Mouse (Mus musculus): ENCODE results near the gene Hectd2. TPM values are rescaled to one million over a fixed set of nuclear protein-coding genes. Genes with fewer than 3 reads are reported as not detected.
A peak's percentile ranks its signal among the peaks of the same experiment; 100 is the strongest.

Hectd2 gene
- polyA plus RNA-seq, 1 experiment from 2014 or later, result 1.9 TPM

DNA sequence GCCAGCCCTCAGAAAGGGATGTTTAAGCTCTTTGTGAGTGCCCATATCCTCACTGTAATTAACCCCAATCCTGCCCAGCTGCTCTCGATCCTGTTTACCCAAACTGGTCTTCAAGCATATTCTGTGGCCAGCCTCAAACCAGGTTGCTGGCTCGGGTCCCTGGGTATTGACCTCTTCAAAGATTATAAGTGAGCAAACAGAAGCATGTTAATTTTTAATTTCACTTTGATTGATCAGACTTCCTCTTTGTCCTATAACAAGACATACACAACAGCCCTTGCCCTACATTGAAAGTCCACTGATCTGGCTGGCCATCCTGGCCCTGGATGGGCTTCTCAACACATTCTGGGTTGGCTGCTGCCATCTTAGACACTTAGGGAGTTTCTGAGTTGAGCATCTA is 109.5 kb downstream of the Hectd2 start:
- 83% methylated on average over 2 of the region's 2 CpGs for WGBS
- no peak for ATAC-seq (ENCODE audit: low FRiP score, low TSS enrichment)

GRCm38 (mm10) chr19:36664417-36664816 is 110.0 kb downstream of the Hectd2 start:
- no peak overlapping the region for H3K9ac ChIP-seq (replicated peaks; ENCODE audit: low read length)
- no peaks in the 10 kb centered on the region for H3K9me3 ChIP-seq (ENCODE audit: low read length)
- H3K4me2 ChIP-seq (replicated peaks; ENCODE audit: low read depth, low read length), result no peak overlapping the region
- H3K36me3 ChIP-seq (ENCODE audit: insufficient read depth, low read length), result no peaks in the 10 kb centered on the region
- no peak overlapping the region for H3K27ac ChIP-seq (ENCODE audit: low read length)
- WGBS, result 86% methylated on average over 6 of the region's 6 CpGs
- no peak for ATAC-seq (ENCODE audit: low FRiP score, low TSS enrichment)
- peaks cover 14% of the 10 kb centered on the region; the same call in 1 of the 2 replicates for H3K4me1 ChIP-seq (ENCODE audit: insufficient read depth, low read length)
- H3K4me3 ChIP-seq (ENCODE audit: low read length), result no peak overlapping the region
- H3K27me3 ChIP-seq (ENCODE audit: insufficient read depth, low read length), result no peaks in the 10 kb centered on the region

More for the DNA sequence above, 109.5 kb downstream of the Hectd2 start:
- no peak overlapping the region for H3K27ac ChIP-seq (ENCODE audit: low read length)
- no peak overlapping the region for H3K9ac ChIP-seq (replicated peaks; ENCODE audit: low read length)
- no peak overlapping the region for H3K4me2 ChIP-seq (replicated peaks; ENCODE audit: low read depth, low read length)
- H3K27me3 ChIP-seq (ENCODE audit: insufficient read depth, low read length), result no peaks in the 10 kb centered on the region
- H3K36me3 ChIP-seq (ENCODE audit: insufficient read depth, low read length), result no peaks in the 10 kb centered on the region
- H3K9me3 ChIP-seq (ENCODE audit: low read length), result no peaks in the 10 kb centered on the region
- H3K4me3 ChIP-seq (ENCODE audit: low read length), result no peak overlapping the region
- peaks cover 9% of the 10 kb centered on the region; the same call in 1 of the 2 replicates for H3K4me1 ChIP-seq (ENCODE audit: insufficient read depth, low read length)

- no peaks in the 10 kb centered on the region for H3K36me3 ChIP-seq (ENCODE audit: insufficient read depth, low read length)
- WGBS, result 81% methylated on average over 7 of the region's 7 CpGs
- H3K27ac ChIP-seq (ENCODE audit: low read length), result no peak overlapping the region
- peaks cover 22% of the 10 kb centered on the region; the same call in 1 of the 2 replicates for H3K4me1 ChIP-seq (ENCODE audit: insufficient read depth, low read length)
- no peaks in the 10 kb centered on the region for H3K9me3 ChIP-seq (ENCODE audit: low read length)
- ATAC-seq (ENCODE audit: low FRiP score, low TSS enrichment), result no peak
- H3K4me3 ChIP-seq (ENCODE audit: low read length), result no peak overlapping the region
- no peaks in the 10 kb centered on the region for H3K27me3 ChIP-seq (ENCODE audit: insufficient read depth, low read length)
- H3K9ac ChIP-seq (replicated peaks; ENCODE audit: low read length), result no peak overlapping the region
- H3K4me2 ChIP-seq (replicated peaks; ENCODE audit: low read depth, low read length), result no peak overlapping the region
Measured at GRCm38 (mm10) chr19:36665206-36665605, 110.8 kb downstream of the Hectd2 start.

GRCm38 (mm10) chr19:36665641-36666040 is 111.2 kb downstream of the Hectd2 start:
- 34% methylated on average over 5 of the region's 5 CpGs for WGBS
- no peak for ATAC-seq (ENCODE audit: low FRiP score, low TSS enrichment)
- no peak overlapping the region for H3K27ac ChIP-seq (ENCODE audit: low read length)
- H3K4me2 ChIP-seq (replicated peaks; ENCODE audit: low read depth, low read length), result no peak overlapping the region
- no peaks in the 10 kb centered on the region for H3K36me3 ChIP-seq (ENCODE audit: insufficient read depth, low read length)
- peaks cover 25% of the 10 kb centered on the region for H3K4me1 ChIP-seq (ENCODE audit: insufficient read depth, low read length)
- H3K9me3 ChIP-seq (ENCODE audit: low read length), result no peaks in the 10 kb centered on the region
- H3K9ac ChIP-seq (replicated peaks; ENCODE audit: low read length), result no peak overlapping the region
- H3K27me3 ChIP-seq (ENCODE audit: insufficient read depth, low read length), result no peaks in the 10 kb centered on the region
- H3K4me3 ChIP-seq (ENCODE audit: low read length), result no peak overlapping the region

GRCm38 (mm10) chr19:36666471-36666870 is 112.0 kb downstream of the Hectd2 start:
- Histone ChIP-seq H3K4me2 (replicated peaks; ENCODE audit: low read depth, low read length) (no peak overlapping the region), H3K9ac (replicated peaks; ENCODE audit: low read length) (no peak overlapping the region), H3K4me3 (ENCODE audit: low read length) (no peak overlapping the region), H3K9me3 (ENCODE audit: low read length) (no peaks in the 10 kb centered on the region), H3K27ac (ENCODE audit: low read length) (no peak overlapping the region), H3K27me3 (ENCODE audit: insufficient read depth, low read length) (no peaks in the 10 kb centered on the region), H3K36me3 (ENCODE audit: insufficient read depth, low read length) (no peaks in the 10 kb centered on the region), H3K4me1 (ENCODE audit: insufficient read depth, low read length) (peaks cover 30% of the 10 kb centered on the region)
- 94% methylated on average over 5 of the region's 5 CpGs for WGBS
- ATAC-seq (ENCODE audit: low FRiP score, low TSS enrichment), result no peak

DNA sequence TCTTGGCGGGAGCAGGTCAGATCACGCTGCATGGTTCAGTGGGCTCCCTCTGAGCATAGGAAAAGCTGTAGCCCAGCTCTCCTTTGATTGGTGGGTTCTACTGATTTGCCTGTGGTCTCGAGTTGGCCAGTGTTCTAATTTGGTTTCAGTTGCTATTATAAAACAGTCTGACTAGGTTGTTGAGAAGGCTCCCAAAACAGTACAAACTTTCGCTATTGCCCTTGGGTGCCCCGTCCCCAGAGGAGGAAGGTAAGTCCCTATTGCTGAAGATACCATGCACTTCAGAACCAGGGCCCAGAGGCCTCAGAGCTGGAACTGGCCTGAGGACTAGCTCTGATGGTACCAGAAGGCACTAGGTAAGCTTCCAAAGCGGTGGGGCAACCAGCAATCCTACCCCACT is 112.9 kb downstream of the Hectd2 start:
- Histone ChIP-seq H3K36me3 (ENCODE audit: insufficient read depth, low read length) (no peaks in the 10 kb centered on the region), H3K27ac (ENCODE audit: low read length) (no peak overlapping the region), H3K9ac (replicated peaks; ENCODE audit: low read length) (no peak overlapping the region), H3K4me3 (ENCODE audit: low read length) (no peak overlapping the region), H3K4me1 (ENCODE audit: insufficient read depth, low read length) (peaks cover 37% of the 10 kb centered on the region), H3K9me3 (ENCODE audit: low read length) (no peaks in the 10 kb centered on the region), H3K4me2 (replicated peaks; ENCODE audit: low read depth, low read length) (no peak overlapping the region), H3K27me3 (ENCODE audit: insufficient read depth, low read length) (no peaks in the 10 kb centered on the region)
- ATAC-seq (ENCODE audit: low FRiP score, low TSS enrichment), result no peak
- 85% methylated on average over 6 of the region's 6 CpGs for WGBS

DNA sequence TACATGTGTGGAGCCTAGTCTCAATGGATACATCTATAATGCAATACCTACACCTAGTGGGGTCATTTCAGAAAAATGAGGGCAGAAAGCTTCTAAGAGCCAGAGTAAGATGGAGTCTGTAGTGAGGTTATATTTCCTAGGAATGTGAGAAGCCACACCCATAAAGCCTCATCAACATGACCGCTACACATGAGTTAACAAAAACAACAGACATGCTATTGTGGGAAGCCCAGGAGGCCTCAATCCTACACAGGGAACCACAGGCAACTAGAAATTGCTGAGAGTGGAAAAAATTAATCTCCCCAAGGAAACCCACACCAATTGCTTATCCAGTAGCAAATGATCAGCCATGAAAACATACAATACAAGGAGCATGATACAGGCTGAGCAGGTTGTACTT is 113.7 kb downstream of the Hectd2 start:
- Histone ChIP-seq H3K9ac (replicated peaks; ENCODE audit: low read length) (no peak overlapping the region), H3K27ac (ENCODE audit: low read length) (no peak overlapping the region), H3K4me2 (replicated peaks; ENCODE audit: low read depth, low read length) (no peak overlapping the region), H3K36me3 (ENCODE audit: insufficient read depth, low read length) (no peaks in the 10 kb centered on the region), H3K9me3 (ENCODE audit: low read length) (no peaks in the 10 kb centered on the region), H3K4me1 (ENCODE audit: insufficient read depth, low read length) (peaks cover 37% of the 10 kb centered on the region), H3K4me3 (ENCODE audit: low read length) (no peak overlapping the region), H3K27me3 (ENCODE audit: insufficient read depth, low read length) (no peaks in the 10 kb centered on the region)
- peak; percentile 86 for ATAC-seq (ENCODE audit: low FRiP score, low TSS enrichment)
- WGBS, result 46% methylated on average over 1 of the region's 1 CpGs

DNA sequence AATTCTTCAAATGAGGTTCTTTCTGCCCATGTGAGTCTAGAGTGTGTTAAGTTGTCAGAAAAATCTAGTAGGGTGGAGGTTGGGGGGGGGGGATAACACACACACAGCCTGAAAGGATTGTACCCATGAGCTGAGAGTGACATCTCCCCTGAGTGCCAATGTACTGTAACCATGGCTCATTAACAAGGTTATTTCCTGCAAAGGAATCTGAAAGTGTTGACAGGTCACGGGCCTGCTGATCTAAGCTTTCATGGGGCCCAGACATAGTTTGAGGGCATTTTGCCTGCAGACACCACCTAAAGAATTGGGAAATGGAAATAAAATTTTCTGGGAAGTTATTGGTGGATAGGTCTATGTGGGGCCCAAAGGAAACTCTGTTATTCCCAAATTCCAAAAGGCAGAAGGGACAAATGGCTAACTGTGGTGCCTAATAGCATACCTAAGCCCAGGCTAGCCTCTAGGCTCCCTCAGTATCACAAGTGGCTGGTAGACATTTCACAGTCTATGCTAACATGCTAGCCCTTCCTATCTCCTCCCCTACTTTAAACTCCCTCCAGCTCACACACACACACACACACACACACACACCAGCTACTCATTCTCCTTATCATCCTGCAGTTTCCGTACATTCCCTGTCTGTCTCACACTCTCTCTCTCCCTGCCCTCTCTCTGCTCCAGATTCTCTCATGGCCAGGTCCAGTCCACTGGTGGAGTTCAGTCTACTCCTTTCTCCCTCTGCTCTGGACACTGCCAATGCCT is 114.6 kb downstream of the Hectd2 start:
- 55% methylated on average over 2 of the region's 2 CpGs for WGBS

DNA sequence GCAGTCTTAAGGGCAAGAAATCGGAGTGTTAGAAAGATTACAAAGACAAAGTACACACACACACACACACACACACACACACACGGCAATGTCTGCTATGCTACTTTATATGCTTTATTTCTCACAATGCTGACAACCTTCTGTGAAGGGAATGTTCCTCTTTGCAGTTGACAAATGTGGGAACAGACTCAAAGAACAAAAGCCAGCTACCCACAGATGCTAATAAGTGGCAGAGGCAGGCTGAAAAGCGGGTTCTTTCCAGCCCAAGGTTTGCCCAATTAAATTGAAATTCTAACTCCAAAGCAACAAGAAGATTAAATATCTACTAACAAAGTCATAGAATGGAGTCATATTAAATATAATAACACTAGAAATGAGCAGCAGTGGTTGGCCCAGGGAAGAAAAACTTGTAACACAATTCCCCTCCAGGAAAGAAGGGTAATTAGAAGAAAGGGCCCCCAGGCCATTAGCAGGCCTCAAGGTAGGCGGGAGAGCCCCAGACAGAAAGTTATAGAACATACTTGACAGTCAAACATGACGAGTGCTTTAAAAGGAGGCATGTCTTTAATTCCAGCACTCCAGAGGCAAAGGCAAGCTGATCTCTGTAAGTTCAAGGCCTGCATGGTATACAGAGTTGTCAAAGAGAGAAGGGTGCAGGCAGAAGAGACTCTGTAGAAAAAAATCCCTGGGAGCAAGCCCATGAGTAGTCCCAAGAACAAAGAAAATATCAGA is 115.4 kb downstream of the Hectd2 start:
- H3K9ac ChIP-seq (replicated peaks; ENCODE audit: low read length), result no peak overlapping the region
- H3K4me1 ChIP-seq (ENCODE audit: insufficient read depth, low read length), result peaks cover 37% of the 10 kb centered on the region
- H3K27me3 ChIP-seq (ENCODE audit: insufficient read depth, low read length), result no peaks in the 10 kb centered on the region
- peak overlapping the region; percentile 52; the same call in 1 of the 2 replicates for H3K27ac ChIP-seq (ENCODE audit: low read length)
- no peak overlapping the region for H3K4me2 ChIP-seq (replicated peaks; ENCODE audit: low read depth, low read length)
- no peak for ATAC-seq (ENCODE audit: low FRiP score, low TSS enrichment)
- H3K4me3 ChIP-seq (ENCODE audit: low read length), result no peak overlapping the region
- H3K9me3 ChIP-seq (ENCODE audit: low read length), result no peaks in the 10 kb centered on the region
- no peaks in the 10 kb centered on the region for H3K36me3 ChIP-seq (ENCODE audit: insufficient read depth, low read length)
- 64% methylated on average over 5 of the region's 5 CpGs for WGBS

More for the DNA sequence above, 114.6 kb downstream of the Hectd2 start:
- peaks cover 37% of the 10 kb centered on the region for H3K4me1 ChIP-seq (ENCODE audit: insufficient read depth, low read length)
- H3K9ac ChIP-seq (replicated peaks; ENCODE audit: low read length), result no peak overlapping the region
- no peak for ATAC-seq (ENCODE audit: low FRiP score, low TSS enrichment)
- no peak overlapping the region for H3K4me2 ChIP-seq (replicated peaks; ENCODE audit: low read depth, low read length)
- H3K27me3 ChIP-seq (ENCODE audit: insufficient read depth, low read length), result no peaks in the 10 kb centered on the region
- H3K9me3 ChIP-seq (ENCODE audit: low read length), result no peaks in the 10 kb centered on the region
- H3K27ac ChIP-seq (ENCODE audit: low read length), result no peak overlapping the region
- H3K4me3 ChIP-seq (ENCODE audit: low read length), result no peak overlapping the region
- no peaks in the 10 kb centered on the region for H3K36me3 ChIP-seq (ENCODE audit: insufficient read depth, low read length)
